Mouse (Mus musculus): ENCODE measurements around the gene Igf2bp2.

GRCm38 (mm10) chr16:22039978-22040377 lies 123.1 kb downstream of the Igf2bp2 start:
- no peak for TF ChIP-seq GATA1 (IDR thresholded peaks at IDR 0.05; ENCODE audit: borderline replicate concordance, low read length)
- TF ChIP-seq FLI1 (IDR thresholded peaks at IDR 0.05; ENCODE audit: low read length) = no peak
